Mouse (Mus musculus) frontal cortex, adult (tissue): ENCODE measurements around the gene Kcnt2.

Source experiments
- ATAC-seq: cut with Nextera tagmentation; 2 replicates; pipeline ENCODE4 v1.9.2; 2017; ENCODE audit warnings: mild to moderate bottlenecking, moderate library complexity, mixed read lengths; ENCODE audit not compliant: low TSS enrichment

The Kcnt2 gene

GRCm38 (mm10) chr1:140245876-140246597, at the start of gene Kcnt2:
TSS of gene Kcnt2 (plus strand) at chr1:140246158.
- ATAC-seq: peak; percentile 80

- ATAC-seq: no peak
Observed at GRCm38 (mm10) chr1:140205329-140205728, 40.6 kb upstream of the Kcnt2 start.

GRCm38 (mm10) chr1:140225221-140225620, 20.7 kb upstream of the Kcnt2 start:
- no peak for ATAC-seq

- no peak for ATAC-seq
Observed at GRCm38 (mm10) chr1:140226673-140227072, 19.3 kb upstream of the Kcnt2 start.

- peak; percentile 76 for ATAC-seq
Observed at GRCm38 (mm10) chr1:140245465-140245864, 493 bp upstream of the Kcnt2 start.

GRCm38 (mm10) chr1:140264696-140265095, 18.7 kb downstream of the Kcnt2 start:
- no peak for ATAC-seq

- peak; percentile 62 for ATAC-seq
Observed at GRCm38 (mm10) chr1:140266047-140266446, 20.1 kb downstream of the Kcnt2 start.

GRCm38 (mm10) chr1:140266643-140267286, 20.8 kb downstream of the Kcnt2 start:
- no peak for ATAC-seq

GRCm38 (mm10) chr1:140267288-140267687, 21.3 kb downstream of the Kcnt2 start:
- ATAC-seq: no peak

GRCm38 (mm10) chr1:140273624-140274023, 27.7 kb downstream of the Kcnt2 start:
- ATAC-seq: 0 out of 2 replicates have a peak, but pooled peaks have one; percentile 27

- no peak for ATAC-seq
Observed at GRCm38 (mm10) chr1:140275813-140276212, 29.9 kb downstream of the Kcnt2 start.

- no peak for ATAC-seq
Observed at GRCm38 (mm10) chr1:140293140-140293539, 47.2 kb downstream of the Kcnt2 start.

- peak; percentile 73 for ATAC-seq
Observed at GRCm38 (mm10) chr1:140295482-140295881, 49.5 kb downstream of the Kcnt2 start.

- ATAC-seq: no peak
Observed at GRCm38 (mm10) chr1:140304244-140304643, 58.3 kb downstream of the Kcnt2 start.

GRCm38 (mm10) chr1:140305344-140305743, 59.4 kb downstream of the Kcnt2 start:
- no peak for ATAC-seq

- no peak for ATAC-seq
Observed at GRCm38 (mm10) chr1:140306339-140306738, 60.4 kb downstream of the Kcnt2 start.

- ATAC-seq: 0 out of 2 replicates have a peak, but pooled peaks have one; percentile 59
Observed at GRCm38 (mm10) chr1:140310739-140311138, 64.8 kb downstream of the Kcnt2 start.

- no peak for ATAC-seq
Observed at GRCm38 (mm10) chr1:140325088-140325487, 79.1 kb downstream of the Kcnt2 start.

- no peak for ATAC-seq
Observed at GRCm38 (mm10) chr1:140326709-140327108, 80.8 kb downstream of the Kcnt2 start.

GRCm38 (mm10) chr1:140333702-140334101, 87.7 kb downstream of the Kcnt2 start:
- no peak for ATAC-seq

- ATAC-seq: peak; percentile 35
Observed at GRCm38 (mm10) chr1:140338417-140338816, 92.5 kb downstream of the Kcnt2 start.

GRCm38 (mm10) chr1:140339368-140339767, 93.4 kb downstream of the Kcnt2 start:
- peak; percentile 84 for ATAC-seq

GRCm38 (mm10) chr1:140364787-140365186, 118.8 kb downstream of the Kcnt2 start:
- ATAC-seq: no peak
